Mouse (Mus musculus): ENCODE data around the gene Hsp90ab1. TPM values are rescaled to one million over a fixed set of nuclear protein-coding genes. Genes with fewer than 3 reads are reported as not detected.

Gene Hsp90ab1
- polyA plus RNA-seq, 1 experiment = 924 TPM

- TF ChIP-seq POLR2A (IDR thresholded peaks at IDR 0.05; ENCODE audit: borderline replicate concordance, insufficient read depth, low read length) (peak; percentile 54; the same call in 1 of the 2 replicates), CTCF (IDR thresholded peaks at IDR 0.05; ENCODE audit: borderline replicate concordance, insufficient read depth, low read depth, low read length) (no peak)
- DNase-seq = peak; percentile 88 to 89
- 1% methylated on average over 17 of the region's 17 CpGs for whole genome bisulfite sequencing
- H3K4me3 ChIP-seq (replicated peaks; ENCODE audit: insufficient read depth, low read depth, low read length) = peak overlapping the region; percentile 86
- H3K27ac ChIP-seq (ENCODE audit: insufficient read depth, low read length) = peak overlapping the region; percentile 98
- peaks cover 9% of the 10 kb centered on the region for H3K4me1 ChIP-seq (ENCODE audit: control insufficient read depth, insufficient read depth, low read length)
- no peaks in the 10 kb centered on the region for H3K27me3 ChIP-seq (ENCODE audit: control insufficient read depth, insufficient read depth, low read length)
Measured at GRCm38 (mm10) chr17:45574129-45574761, 1.2 kb upstream of the Hsp90ab1 start.

- H3K4me3 ChIP-seq (replicated peaks; ENCODE audit: insufficient read depth, low read depth, low read length) = peak overlapping the region; percentile 86
- peak; percentile 97 for DNase-seq
- WGBS = 0% methylated on average over 18 of the region's 18 CpGs
- no peaks in the 10 kb centered on the region for H3K27me3 ChIP-seq (ENCODE audit: control insufficient read depth, insufficient read depth, low read length)
- H3K4me1 ChIP-seq (ENCODE audit: control insufficient read depth, insufficient read depth, low read length) = peaks cover 9% of the 10 kb centered on the region
- TF ChIP-seq CTCF (IDR thresholded peaks at IDR 0.05; ENCODE audit: borderline replicate concordance, insufficient read depth, low read depth, low read length) (no peak), POLR2A (IDR thresholded peaks at IDR 0.05; ENCODE audit: borderline replicate concordance, insufficient read depth, low read length) (no peak)
- peak overlapping the region; percentile 98 for H3K27ac ChIP-seq (ENCODE audit: insufficient read depth, low read length)
Measured at GRCm38 (mm10) chr17:45573780-45574123, 681 bp upstream of the Hsp90ab1 start.

GRCm38 (mm10) chr17:45572103-45573086 lies 676 bp downstream of the Hsp90ab1 start:
- Histone ChIP-seq H3K27me3 (ENCODE audit: control insufficient read depth, insufficient read depth, low read length) (no peaks in the 10 kb centered on the region), H3K4me3 (replicated peaks; ENCODE audit: insufficient read depth, low read depth, low read length) (peak overlapping the region; percentile 86), H3K27ac (ENCODE audit: insufficient read depth, low read length) (peak overlapping the region; percentile 98), H3K4me1 (ENCODE audit: control insufficient read depth, insufficient read depth, low read length) (peaks cover 12% of the 10 kb centered on the region)
- WGBS = 1% methylated on average over 51 of the region's 57 CpGs
- no peak for TF ChIP-seq POLR2A (IDR thresholded peaks at IDR 0.05; ENCODE audit: borderline replicate concordance, insufficient read depth, low read length)
- no peak for TF ChIP-seq CTCF (IDR thresholded peaks at IDR 0.05; ENCODE audit: borderline replicate concordance, insufficient read depth, low read depth, low read length)
- DNase-seq = peak; percentile 78 to 79

GRCm38 (mm10) chr17:45569999-45570398 lies 3.1 kb downstream of the Hsp90ab1 start:
- DNase-seq = no peak
- Histone ChIP-seq H3K27me3 (ENCODE audit: control insufficient read depth, insufficient read depth, low read length) (no peaks in the 10 kb centered on the region), H3K27ac (ENCODE audit: insufficient read depth, low read length) (no peak overlapping the region), H3K4me3 (replicated peaks; ENCODE audit: insufficient read depth, low read depth, low read length) (no peak overlapping the region), H3K4me1 (ENCODE audit: control insufficient read depth, insufficient read depth, low read length) (peaks cover 12% of the 10 kb centered on the region)
- TF ChIP-seq CTCF (IDR thresholded peaks at IDR 0.05; ENCODE audit: borderline replicate concordance, insufficient read depth, low read depth, low read length) = no peak
- TF ChIP-seq POLR2A (IDR thresholded peaks at IDR 0.05; ENCODE audit: borderline replicate concordance, insufficient read depth, low read length) = no peak
- WGBS = 70% methylated on average over 4 of the region's 4 CpGs

GRCm38 (mm10) chr17:45568990-45569389 lies 4.1 kb downstream of the Hsp90ab1 start:
- no peaks in the 10 kb centered on the region for H3K27me3 ChIP-seq (ENCODE audit: control insufficient read depth, insufficient read depth, low read length)
- WGBS = 80% methylated on average over 12 of the region's 12 CpGs
- peaks cover 16% of the 10 kb centered on the region for H3K4me1 ChIP-seq (ENCODE audit: control insufficient read depth, insufficient read depth, low read length)
- H3K27ac ChIP-seq (ENCODE audit: insufficient read depth, low read length) = no peak overlapping the region
- TF ChIP-seq POLR2A (IDR thresholded peaks at IDR 0.05; ENCODE audit: borderline replicate concordance, insufficient read depth, low read length) (no peak), CTCF (IDR thresholded peaks at IDR 0.05; ENCODE audit: borderline replicate concordance, insufficient read depth, low read depth, low read length) (no peak)
- no peak for DNase-seq
- no peak overlapping the region for H3K4me3 ChIP-seq (replicated peaks; ENCODE audit: insufficient read depth, low read depth, low read length)

- DNase-seq = no peak
- TF ChIP-seq POLR2A (IDR thresholded peaks at IDR 0.05; ENCODE audit: borderline replicate concordance, insufficient read depth, low read length) (no peak), CTCF (IDR thresholded peaks at IDR 0.05; ENCODE audit: borderline replicate concordance, insufficient read depth, low read depth, low read length) (no peak)
- Histone ChIP-seq H3K4me3 (replicated peaks; ENCODE audit: insufficient read depth, low read depth, low read length) (no peak overlapping the region), H3K4me1 (ENCODE audit: control insufficient read depth, insufficient read depth, low read length) (peaks cover 16% of the 10 kb centered on the region), H3K27me3 (ENCODE audit: control insufficient read depth, insufficient read depth, low read length) (no peaks in the 10 kb centered on the region), H3K27ac (ENCODE audit: insufficient read depth, low read length) (no peak overlapping the region)
- 17% methylated on average over 4 of the region's 4 CpGs for WGBS
Measured at GRCm38 (mm10) chr17:45567162-45567601, 5.9 kb downstream of the Hsp90ab1 start.

GRCm38 (mm10) chr17:45566360-45567161 lies 6.5 kb downstream of the Hsp90ab1 start:
- TF ChIP-seq POLR2A (IDR thresholded peaks at IDR 0.05; ENCODE audit: borderline replicate concordance, insufficient read depth, low read length) = peak; percentile 20; the same call in 1 of the 2 replicates
- TF ChIP-seq CTCF (IDR thresholded peaks at IDR 0.05; ENCODE audit: borderline replicate concordance, insufficient read depth, low read depth, low read length) = no peak
- Histone ChIP-seq H3K4me1 (ENCODE audit: control insufficient read depth, insufficient read depth, low read length) (peaks cover 16% of the 10 kb centered on the region), H3K4me3 (replicated peaks; ENCODE audit: insufficient read depth, low read depth, low read length) (no peak overlapping the region), H3K27ac (ENCODE audit: insufficient read depth, low read length) (no peak overlapping the region), H3K27me3 (ENCODE audit: control insufficient read depth, insufficient read depth, low read length) (no peaks in the 10 kb centered on the region)
- 26% methylated on average over 18 of the region's 18 CpGs for WGBS
- peak in 1 of 2 experiments; percentile 49 for DNase-seq

All from cerebellum, adult 2 months (tissue).